Mouse (Mus musculus) bone marrow, adult 2 months (tissue): ENCODE results near the gene Ankrd6. TPM values are rescaled to one million over a fixed set of nuclear protein-coding genes. Genes with fewer than 3 reads are reported as not detected.
A peak's percentile ranks its signal among the peaks of the same experiment; 100 is the strongest.

ENCODE experiments used
- H3K27ac ChIP-seq: fragments of 200-500 bp; 2 replicates; pipeline ENCODE4 v1.5.1; 2012; ENCODE audit warnings: low read depth, mild to moderate bottlenecking, control low read depth, inconsistent platforms, low read length; ENCODE audit not compliant: control insufficient read depth, poor library complexity, insufficient read depth
- H3K4me1 ChIP-seq: fragments of 200-500 bp; 2 replicates; pipeline ENCODE4 v1.6.1; 2011; ENCODE audit warnings: low read length; ENCODE audit not compliant: control insufficient read depth, insufficient read depth
- H3K4me3 ChIP-seq: fragments of 200-500 bp; replicated peaks from 2 replicates; pipeline ENCODE3; 2011; ENCODE audit warnings: mild to moderate bottlenecking, low read depth, low read length, control low read depth; ENCODE audit not compliant: control insufficient read depth
- CTCF ChIP-seq: fragments of 200-500 bp; IDR thresholded peaks from 2 replicates; pipeline ENCODE4 v1.5.1; 2011; ENCODE audit warnings: low read length, control low read depth; ENCODE audit not compliant: control insufficient read depth, insufficient read depth
- POLR2A ChIP-seq: fragments of 200-500 bp; IDR thresholded peaks from 2 replicates; pipeline ENCODE4 v1.6.1; 2011; ENCODE audit warnings: low read depth, mild to moderate bottlenecking, control low read depth, low read length, borderline replicate concordance; ENCODE audit not compliant: control insufficient read depth
- WGBS: fragments of 180-500 bp; shearing (Covaris S2); methylation state at CpG from one replicate; pipeline ENCODE4 v1.1.7; 2018; 5-methylcytosine and 5-hydroxymethylcytosine counted together
- polyA plus RNA-seq: library from polyadenylated mRNA; stranded (reverse); fragments of >200 nt; gene quantifications from 2 replicates; pipeline ENCODE4 v1.2.4, GENCODE M21; 2011; ENCODE audit warnings: low replicate concordance; ENCODE audit not compliant: missing spikeins, insufficient read depth, insufficient read length

Ankrd6 gene
- polyA plus RNA-seq, 1 experiment: 2.2 TPM

GRCm38 (mm10) chr4:32984801-32985675, 34.4 kb upstream of the Ankrd6 start:
- WGBS: 65% methylated on average over 13 of the region's 13 CpGs
- Histone ChIP-seq H3K4me3 (peak overlapping the region; percentile 2), H3K4me1 (no peaks in the 10 kb centered on the region; the same call in 1 of the 2 replicates), H3K27ac (no peak overlapping the region)
- TF ChIP-seq CTCF (no peak), POLR2A (no peak)

GRCm38 (mm10) chr4:32984242-32984641, 33.6 kb upstream of the Ankrd6 start:
- no peak for TF ChIP-seq CTCF
- TF ChIP-seq POLR2A: no peak
- peak overlapping the region; percentile 43 for H3K4me3 ChIP-seq
- no peak overlapping the region for H3K27ac ChIP-seq
- no peaks in the 10 kb centered on the region; the same call in 1 of the 2 replicates for H3K4me1 ChIP-seq
- 4% methylated on average over 13 of the region's 13 CpGs for WGBS

- Histone ChIP-seq H3K4me1 (no peaks in the 10 kb centered on the region; the same call in 1 of the 2 replicates), H3K4me3 (peak overlapping the region; percentile 81), H3K27ac (peak overlapping the region; percentile 65)
- under 1% methylated on average over 92 of the region's 94 CpGs for WGBS
- TF ChIP-seq CTCF (no peak), POLR2A (0 out of 2 replicates have a peak, but pooled peaks have one; percentile 10)
Measured at GRCm38 (mm10) chr4:32983176-32984155, 32.8 kb upstream of the Ankrd6 start.

DNA sequence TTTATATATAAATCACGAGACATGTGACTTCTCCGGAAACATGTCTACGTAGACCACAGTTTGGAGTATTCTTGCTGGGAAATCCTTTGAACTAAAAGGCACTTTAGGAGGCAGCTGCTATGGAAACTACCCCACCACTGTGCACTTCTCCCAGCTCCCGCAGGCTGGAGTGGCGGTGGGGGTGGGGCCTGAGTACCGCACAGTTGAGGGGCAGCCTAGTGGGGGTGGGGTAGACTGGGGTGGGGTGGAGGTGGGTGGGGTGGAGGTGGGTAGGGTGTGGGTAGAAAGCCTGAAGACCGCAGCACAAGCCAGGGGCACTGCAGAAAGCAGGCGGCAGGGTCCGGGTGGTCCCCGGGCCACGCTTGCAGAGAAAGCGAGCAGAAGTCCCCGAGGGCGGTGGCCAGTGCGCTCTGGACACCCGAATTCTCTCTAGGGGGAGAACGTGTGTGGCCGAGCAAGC, 32.1 kb upstream of the Ankrd6 start, which contains the start of gene Rragd:
Gene Rragd (plus strand): TSS at position 322 of the 460 bp plus-strand sequence.
- Histone ChIP-seq H3K4me1 (no peaks in the 10 kb centered on the region; the same call in 1 of the 2 replicates), H3K4me3 (peak within 1 kb of the TSS; percentile 81), H3K27ac (peak within 1 kb of the TSS; percentile 65)
- TF ChIP-seq CTCF (no peak), POLR2A (no peak)
- 2% methylated on average over 18 of the region's 18 CpGs for WGBS

GRCm38 (mm10) chr4:32982041-32982715, 31.5 kb upstream of the Ankrd6 start:
- H3K4me1 ChIP-seq: no peaks in the 10 kb centered on the region; the same call in 1 of the 2 replicates
- H3K4me3 ChIP-seq: no peak overlapping the region
- TF ChIP-seq CTCF: no peak
- TF ChIP-seq POLR2A: no peak
- no peak overlapping the region; the same call in 1 of the 2 replicates for H3K27ac ChIP-seq
- 17% methylated on average over 15 of the region's 15 CpGs for WGBS

GRCm38 (mm10) chr4:32981617-32982016, 31.0 kb upstream of the Ankrd6 start:
- TF ChIP-seq CTCF (no peak), POLR2A (no peak)
- 30% methylated on average over 5 of the region's 5 CpGs for WGBS
- Histone ChIP-seq H3K4me3 (no peak overlapping the region), H3K27ac (no peak overlapping the region), H3K4me1 (no peaks in the 10 kb centered on the region; the same call in 1 of the 2 replicates)

DNA sequence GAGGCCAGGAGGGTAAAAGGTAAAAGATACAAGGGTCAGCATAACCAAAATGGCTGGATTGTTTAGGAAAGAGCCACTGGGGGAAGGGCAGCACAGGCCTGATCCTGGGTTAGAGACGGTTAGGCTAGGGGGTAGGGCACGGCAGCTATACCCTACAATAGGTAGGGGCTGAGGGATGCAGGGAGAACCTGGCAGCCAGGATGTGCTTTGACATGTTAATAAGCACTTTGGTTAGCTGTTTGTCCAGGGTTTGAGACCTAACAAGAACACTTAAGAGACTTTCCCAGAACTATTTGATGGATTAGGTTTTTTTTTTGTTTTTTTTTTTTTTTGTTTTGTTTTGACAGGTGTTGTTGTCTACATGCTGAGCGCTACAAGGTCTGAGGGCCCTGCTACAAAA, 29.4 kb upstream of the Ankrd6 start:
- no peaks in the 10 kb centered on the region; the same call in 1 of the 2 replicates for H3K4me1 ChIP-seq
- H3K27ac ChIP-seq: no peak overlapping the region
- no peak overlapping the region for H3K4me3 ChIP-seq
- TF ChIP-seq POLR2A (no peak), CTCF (no peak)
- 85% methylated on average over 3 of the region's 3 CpGs for WGBS
